Mouse (Mus musculus): Measurements from ENCODE around the gene Wdr48. TPM values are rescaled to one million over a fixed set of nuclear protein-coding genes. Genes with fewer than 3 reads are reported as not detected.

Gene Wdr48
- polyA plus RNA-seq (2012; ENCODE audit: insufficient read depth, insufficient read length, low replicate concordance, missing spikeins) = not detected in 2 replicates

GRCm38 (mm10) chr9:119894339-119895009, at the start of gene Wdr48:
Wdr48 (plus strand) TSS chr9:119894878.
- Histone ChIP-seq H3K4me3 (ENCODE audit: insufficient read depth, low read depth, low read length) (peak within 1 kb of the TSS; percentile 89), H3K4me1 (ENCODE audit: control insufficient read depth, insufficient read depth, low read length) (peaks cover 6% of the 10 kb centered on the region; the same call in 1 of the 2 replicates), H3K27ac (ENCODE audit: insufficient read depth, low read depth, low read length) (0 out of 2 replicates have a peak within 1 kb of the TSS, but pooled peaks have one; percentile 69)
- 2% methylated on average over 34 of the region's 34 CpGs for WGBS
- TF ChIP-seq CTCF (IDR thresholded peaks at IDR 0.05; ENCODE audit: insufficient read depth, low read depth, low read length) (no peak), POLR2A (IDR thresholded peaks at IDR 0.05; ENCODE audit: insufficient read depth, low read depth, low read length) (peak; percentile 63)

GRCm38 (mm10) chr9:119847187-119847586, 47.5 kb upstream of the Wdr48 start:
- H3K4me1 ChIP-seq (ENCODE audit: control insufficient read depth, insufficient read depth, low read length) = peaks cover 9% of the 10 kb centered on the region
- no peak overlapping the region for H3K27ac ChIP-seq (ENCODE audit: insufficient read depth, low read depth, low read length)
- WGBS = 64% methylated on average over 6 of the region's 6 CpGs
- TF ChIP-seq POLR2A (IDR thresholded peaks at IDR 0.05; ENCODE audit: insufficient read depth, low read depth, low read length) (no peak), CTCF (IDR thresholded peaks at IDR 0.05; ENCODE audit: insufficient read depth, low read depth, low read length) (no peak)
- H3K4me3 ChIP-seq (ENCODE audit: insufficient read depth, low read depth, low read length) = no peak overlapping the region

- Histone ChIP-seq H3K4me1 (ENCODE audit: control insufficient read depth, insufficient read depth, low read length) (peaks cover 7% of the 10 kb centered on the region), H3K4me3 (ENCODE audit: insufficient read depth, low read depth, low read length) (no peak overlapping the region), H3K27ac (ENCODE audit: insufficient read depth, low read depth, low read length) (no peak overlapping the region)
- TF ChIP-seq POLR2A (IDR thresholded peaks at IDR 0.05; ENCODE audit: insufficient read depth, low read depth, low read length) (no peak), CTCF (IDR thresholded peaks at IDR 0.05; ENCODE audit: insufficient read depth, low read depth, low read length) (no peak)
- WGBS = 67% methylated on average over 7 of the region's 7 CpGs
These were observed 46.0 kb upstream of the Wdr48 start for GRCm38 (mm10) chr9:119848671-119849070.

- WGBS = 33% methylated on average over 8 of the region's 8 CpGs
- TF ChIP-seq POLR2A (IDR thresholded peaks at IDR 0.05; ENCODE audit: insufficient read depth, low read depth, low read length) (no peak), CTCF (IDR thresholded peaks at IDR 0.05; ENCODE audit: insufficient read depth, low read depth, low read length) (no peak)
- peaks cover 7% of the 10 kb centered on the region for H3K4me1 ChIP-seq (ENCODE audit: control insufficient read depth, insufficient read depth, low read length)
- no peak overlapping the region for H3K27ac ChIP-seq (ENCODE audit: insufficient read depth, low read depth, low read length)
- H3K4me3 ChIP-seq (ENCODE audit: insufficient read depth, low read depth, low read length) = no peak overlapping the region
These were observed 45.5 kb upstream of the Wdr48 start for GRCm38 (mm10) chr9:119849214-119849613.

GRCm38 (mm10) chr9:119852347-119853030, 42.2 kb upstream of the Wdr48 start:
- H3K4me3 ChIP-seq (ENCODE audit: insufficient read depth, low read depth, low read length) = no peak overlapping the region
- WGBS = 28% methylated on average over 10 of the region's 10 CpGs

GRCm38 (mm10) chr9:119853071-119853846, 41.4 kb upstream of the Wdr48 start:
- Histone ChIP-seq H3K4me1 (ENCODE audit: control insufficient read depth, insufficient read depth, low read length) (no peaks in the 10 kb centered on the region), H3K27ac (ENCODE audit: insufficient read depth, low read depth, low read length) (no peak overlapping the region), H3K4me3 (ENCODE audit: insufficient read depth, low read depth, low read length) (no peak overlapping the region)
- WGBS = 81% methylated on average over 2 of the region's 2 CpGs
- TF ChIP-seq CTCF (IDR thresholded peaks at IDR 0.05; ENCODE audit: insufficient read depth, low read depth, low read length) (no peak), POLR2A (IDR thresholded peaks at IDR 0.05; ENCODE audit: insufficient read depth, low read depth, low read length) (no peak)

More at GRCm38 (mm10) chr9:119852347-119853030, 42.2 kb upstream of the Wdr48 start:
- no peaks in the 10 kb centered on the region for H3K4me1 ChIP-seq (ENCODE audit: control insufficient read depth, insufficient read depth, low read length)
- H3K27ac ChIP-seq (ENCODE audit: insufficient read depth, low read depth, low read length) = no peak overlapping the region
- TF ChIP-seq CTCF (IDR thresholded peaks at IDR 0.05; ENCODE audit: insufficient read depth, low read depth, low read length) = no peak

- Histone ChIP-seq H3K27ac (ENCODE audit: insufficient read depth, low read depth, low read length) (no peak overlapping the region), H3K4me1 (ENCODE audit: control insufficient read depth, insufficient read depth, low read length) (no peaks in the 10 kb centered on the region), H3K4me3 (ENCODE audit: insufficient read depth, low read depth, low read length) (no peak overlapping the region)
- 83% methylated on average over 8 of the region's 8 CpGs for WGBS
- TF ChIP-seq POLR2A (IDR thresholded peaks at IDR 0.05; ENCODE audit: insufficient read depth, low read depth, low read length) = no peak
- TF ChIP-seq CTCF (IDR thresholded peaks at IDR 0.05; ENCODE audit: insufficient read depth, low read depth, low read length) = no peak
These were observed 40.5 kb upstream of the Wdr48 start for GRCm38 (mm10) chr9:119854170-119854569.

- WGBS = 65% methylated on average over 4 of the region's 4 CpGs
These were observed 7.4 kb upstream of the Wdr48 start for GRCm38 (mm10) chr9:119887144-119887901.

More at GRCm38 (mm10) chr9:119887144-119887901, 7.4 kb upstream of the Wdr48 start:
- Histone ChIP-seq H3K4me1 (ENCODE audit: control insufficient read depth, insufficient read depth, low read length) (peaks cover 3% of the 10 kb centered on the region), H3K4me3 (ENCODE audit: insufficient read depth, low read depth, low read length) (no peak overlapping the region), H3K27ac (ENCODE audit: insufficient read depth, low read depth, low read length) (no peak overlapping the region)
- TF ChIP-seq CTCF (IDR thresholded peaks at IDR 0.05; ENCODE audit: insufficient read depth, low read depth, low read length) = no peak
